Mouse (Mus musculus) forebrain, embryonic 13.5 days (tissue): ENCODE measurements at regions not wholly inside any gene's neighbourhood (a gene's known extent, or its start where the extent isn't known, plus 50 kb on each side); places are given as distances from the start of the nearest gene placed in this dataset.

Experiments used
- ATAC-seq: fragments of 200-750 bp; cut with Nextera tagmentation; 2 replicates; pipeline ENCODE4 v1.8.0; 2017
- H3K27ac ChIP-seq: fragments of 300-500 bp; sonication (generic); 2 replicates; pipeline ENCODE4 v1.5.1; 2015; ENCODE audit warnings: inconsistent platforms, mild to moderate bottlenecking, moderate library complexity
- H3K27me3 ChIP-seq: fragments of 300-500 bp; sonication (generic); 2 replicates; pipeline ENCODE4 v1.6.1; 2015; ENCODE audit warnings: mild to moderate bottlenecking, inconsistent platforms
- H3K36me3 ChIP-seq: fragments of 300-500 bp; sonication (generic); 2 replicates; pipeline ENCODE4 v1.6.1; 2015; ENCODE audit warnings: mild to moderate bottlenecking, inconsistent platforms; ENCODE audit not compliant: poor library complexity, severe bottlenecking
- H3K4me1 ChIP-seq: fragments of 300-500 bp; sonication (generic); 2 replicates; pipeline ENCODE4 v1.6.1; 2015; ENCODE audit warnings: inconsistent platforms
- H3K4me2 ChIP-seq: fragments of 300-500 bp; sonication (generic); 2 replicates; pipeline ENCODE4 v1.6.1; 2015; ENCODE audit warnings: inconsistent platforms, mild to moderate bottlenecking, moderate library complexity
- H3K4me3 ChIP-seq: fragments of 300-500 bp; sonication (generic); 2 replicates; pipeline ENCODE4 v1.5.1; 2015; ENCODE audit warnings: mild to moderate bottlenecking, inconsistent platforms
- H3K9ac ChIP-seq: fragments of 300-500 bp; sonication (generic); 2 replicates; pipeline ENCODE4 v1.6.1; 2015; ENCODE audit warnings: mild to moderate bottlenecking, inconsistent platforms
- H3K9me3 ChIP-seq: fragments of 300-500 bp; sonication (generic); replicated peaks from 2 replicates; pipeline ENCODE4 v1.6.1; 2016; ENCODE audit warnings: inconsistent platforms
- WGBS: fragments of 180-500 bp; shearing (Covaris S2); methylation state at CpG from one replicate; pipeline ENCODE4 v1.1.7; 2015; 5-methylcytosine and 5-hydroxymethylcytosine counted together

- no peak for ATAC-seq
- H3K9me3 ChIP-seq, result no peaks in the 10 kb centered on the region
- H3K9ac ChIP-seq, result no peak overlapping the region
- no peak overlapping the region for H3K4me2 ChIP-seq
- no peaks in the 10 kb centered on the region for H3K4me1 ChIP-seq
- no peak overlapping the region for H3K4me3 ChIP-seq
- no peaks in the 10 kb centered on the region for H3K36me3 ChIP-seq
- no peak overlapping the region for H3K27ac ChIP-seq
- 79% methylated on average over 2 of the region's 2 CpGs for WGBS
- no peaks in the 10 kb centered on the region for H3K27me3 ChIP-seq
These were observed 751.2 kb upstream of the Fbxo33 start for GRCm38 (mm10) chr12:59970775-59971174.

DNA sequence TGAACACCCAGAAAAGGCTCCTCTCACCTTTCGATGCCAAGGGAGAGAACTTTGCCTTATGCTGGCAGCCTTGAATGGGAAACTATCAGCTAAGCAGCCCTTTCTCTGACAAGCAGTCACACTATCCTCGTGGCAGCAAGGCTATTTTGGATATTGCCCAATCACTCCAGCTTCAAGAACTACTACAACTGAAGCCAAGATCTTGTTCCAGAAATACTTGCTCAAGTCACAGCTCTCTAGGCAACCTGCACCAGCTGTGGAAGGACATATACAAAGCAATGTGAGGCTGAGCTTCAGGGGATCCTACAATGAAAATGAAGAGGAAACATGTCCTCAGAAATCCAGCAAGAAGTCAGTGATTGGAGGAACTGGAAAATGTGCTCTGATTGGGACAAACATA is 750.4 kb upstream of the Fbxo33 start:
- no peak overlapping the region for H3K27ac ChIP-seq
- 75% methylated on average over 2 of the region's 2 CpGs for WGBS
- H3K4me1 ChIP-seq, result no peaks in the 10 kb centered on the region
- H3K4me2 ChIP-seq, result no peak overlapping the region
- ATAC-seq, result no peak
- H3K9ac ChIP-seq, result no peak overlapping the region
- no peak overlapping the region for H3K4me3 ChIP-seq
- no peaks in the 10 kb centered on the region for H3K36me3 ChIP-seq
- no peaks in the 10 kb centered on the region for H3K27me3 ChIP-seq
- no peaks in the 10 kb centered on the region for H3K9me3 ChIP-seq

GRCm38 (mm10) chr12:59967241-59967640 is 747.7 kb upstream of the Fbxo33 start:
- 85% methylated on average over 5 of the region's 5 CpGs for WGBS
- Histone ChIP-seq H3K27ac (no peak overlapping the region), H3K36me3 (no peaks in the 10 kb centered on the region), H3K9me3 (no peaks in the 10 kb centered on the region), H3K4me3 (no peak overlapping the region), H3K27me3 (no peaks in the 10 kb centered on the region), H3K4me1 (no peaks in the 10 kb centered on the region), H3K4me2 (no peak overlapping the region), H3K9ac (no peak overlapping the region)
- ATAC-seq, result no peak

DNA sequence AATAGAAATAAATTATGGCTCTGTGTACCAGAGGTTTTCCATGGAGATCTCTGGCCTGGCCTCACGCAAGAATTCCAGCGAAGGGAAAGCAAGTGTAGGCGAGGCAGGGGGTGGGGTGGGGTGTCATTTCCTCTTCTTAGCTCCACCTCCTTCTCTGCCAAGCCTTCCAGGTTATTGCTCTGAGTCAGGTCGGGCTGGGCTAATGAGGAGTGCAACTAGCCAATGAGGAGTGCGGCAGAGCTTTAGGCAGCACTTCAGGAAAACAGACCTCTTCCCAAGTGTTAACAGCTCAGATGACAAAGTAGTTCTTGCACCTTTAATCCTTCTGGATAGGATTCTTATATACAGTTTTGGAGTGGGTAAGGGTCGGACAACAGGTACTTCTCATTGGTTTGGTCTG is 741.6 kb upstream of the Fbxo33 start:
- no peaks in the 10 kb centered on the region for H3K4me1 ChIP-seq
- H3K9me3 ChIP-seq, result no peaks in the 10 kb centered on the region
- no peak overlapping the region for H3K4me2 ChIP-seq
- H3K36me3 ChIP-seq, result no peaks in the 10 kb centered on the region
- ATAC-seq, result no peak
- H3K4me3 ChIP-seq, result no peak overlapping the region
- H3K9ac ChIP-seq, result no peak overlapping the region
- WGBS, result 67% methylated on average over 6 of the region's 6 CpGs
- no peak overlapping the region for H3K27ac ChIP-seq
- H3K27me3 ChIP-seq, result no peaks in the 10 kb centered on the region

DNA sequence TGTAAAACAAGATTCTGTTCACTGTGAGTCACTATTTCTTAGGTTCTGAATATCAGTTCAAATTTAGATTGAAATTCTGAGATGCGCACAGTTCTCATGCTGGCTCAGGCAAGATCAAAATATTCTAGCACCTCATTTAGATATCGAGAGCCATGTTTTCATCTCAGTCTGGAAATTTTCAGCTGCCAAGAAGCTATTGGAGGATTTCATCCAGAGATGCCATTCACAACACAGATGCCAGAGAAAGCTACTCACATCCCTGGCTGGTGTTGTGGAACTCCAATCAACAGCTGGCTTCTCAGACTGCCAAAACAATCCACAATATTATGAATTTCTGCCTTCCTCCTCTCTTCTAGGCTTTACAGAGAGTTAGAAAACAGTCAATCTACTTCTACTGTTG is 712.9 kb upstream of the Fbxo33 start:
- no peaks in the 10 kb centered on the region for H3K4me1 ChIP-seq
- H3K4me2 ChIP-seq, result no peak overlapping the region
- H3K4me3 ChIP-seq, result no peak overlapping the region
- no peaks in the 10 kb centered on the region for H3K36me3 ChIP-seq
- H3K27ac ChIP-seq, result no peak overlapping the region
- no peak overlapping the region for H3K9ac ChIP-seq
- WGBS, result 91% methylated on average over 2 of the region's 2 CpGs
- ATAC-seq, result no peak
- H3K27me3 ChIP-seq, result no peaks in the 10 kb centered on the region
- no peaks in the 10 kb centered on the region for H3K9me3 ChIP-seq

DNA sequence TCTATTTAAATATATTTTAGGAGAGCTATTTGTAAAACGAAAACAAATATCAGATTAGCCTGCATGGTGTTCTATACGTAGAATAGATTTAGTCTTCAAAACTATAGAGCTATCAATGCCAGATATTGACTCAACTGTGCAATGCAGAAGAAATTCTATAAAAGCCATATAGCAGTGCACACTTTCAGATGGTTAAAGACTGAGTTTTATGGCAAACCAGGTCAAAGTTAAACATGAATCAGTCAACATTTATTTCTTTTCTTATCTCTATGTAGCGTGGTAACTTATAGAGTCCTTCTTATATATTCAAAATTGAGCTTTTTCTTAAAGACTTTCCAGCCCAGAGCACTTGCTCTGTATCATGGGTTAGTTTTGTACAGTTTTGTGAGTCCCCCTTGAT is 705.5 kb upstream of the Fbxo33 start:
- Histone ChIP-seq H3K27me3 (no peaks in the 10 kb centered on the region), H3K27ac (no peak overlapping the region), H3K9me3 (no peaks in the 10 kb centered on the region), H3K9ac (no peak overlapping the region), H3K4me2 (no peak overlapping the region), H3K4me3 (no peak overlapping the region), H3K36me3 (no peaks in the 10 kb centered on the region), H3K4me1 (no peaks in the 10 kb centered on the region)
- ATAC-seq, result no peak
- WGBS, result 86% methylated on average over 3 of the region's 3 CpGs

GRCm38 (mm10) chr12:59898931-59899330 is 679.4 kb upstream of the Fbxo33 start:
- no peak overlapping the region for H3K27ac ChIP-seq
- H3K9me3 ChIP-seq, result no peaks in the 10 kb centered on the region
- no peak overlapping the region for H3K4me2 ChIP-seq
- H3K4me1 ChIP-seq, result no peaks in the 10 kb centered on the region
- no peaks in the 10 kb centered on the region for H3K27me3 ChIP-seq
- H3K9ac ChIP-seq, result no peak overlapping the region
- no peak for ATAC-seq
- no peak overlapping the region for H3K4me3 ChIP-seq
- no peaks in the 10 kb centered on the region for H3K36me3 ChIP-seq

DNA sequence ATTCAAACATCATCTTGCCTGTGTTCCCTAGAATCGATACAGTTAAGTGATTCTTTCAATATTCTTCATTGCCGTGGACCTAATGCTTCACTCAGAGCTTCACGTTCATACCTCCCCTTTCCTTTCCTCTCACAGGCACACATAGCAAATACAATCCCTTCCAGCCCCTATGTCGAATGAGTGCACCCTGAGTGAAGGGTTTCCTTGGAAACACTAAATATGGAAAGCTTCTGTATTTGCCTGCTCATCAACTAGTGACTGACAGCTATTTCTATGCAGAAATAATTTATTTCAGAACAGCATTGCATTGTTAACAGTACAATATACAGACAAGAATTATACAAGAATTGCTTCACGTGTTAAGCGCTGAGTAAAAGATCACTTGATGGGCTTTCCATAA is 671.4 kb upstream of the Fbxo33 start:
- Histone ChIP-seq H3K27me3 (no peaks in the 10 kb centered on the region), H3K9ac (no peak overlapping the region), H3K36me3 (no peaks in the 10 kb centered on the region), H3K4me3 (no peak overlapping the region), H3K27ac (no peak overlapping the region), H3K9me3 (no peaks in the 10 kb centered on the region), H3K4me2 (no peak overlapping the region), H3K4me1 (no peaks in the 10 kb centered on the region)
- 0 out of 2 replicates have a peak, but pooled peaks have one; percentile 38 for ATAC-seq
- WGBS, result 72% methylated on average over 6 of the region's 6 CpGs
